Mouse (Mus musculus): ENCODE measurements around the gene Tiam2. TPM values are rescaled to one million over a fixed set of nuclear protein-coding genes. Genes with fewer than 3 reads are reported as not detected.

The Tiam2 gene
- polyA plus RNA-seq, 1 experiment from 2014 or later, result 19.5 TPM

GRCm38 (mm10) chr17:3487721-3488601 lies 161.6 kb downstream of the Tiam2 start:
- ATAC-seq (ENCODE audit: insufficient number of reproducible peaks, insufficient read depth, low FRiP score, low TSS enrichment), result no peak
- no peak overlapping the region for H3K4me2 ChIP-seq (replicated peaks)

GRCm38 (mm10) chr17:3490216-3490895 lies 164.0 kb downstream of the Tiam2 start:
- 81% methylated on average over 11 of the region's 11 CpGs for WGBS
- H3K36me3 ChIP-seq, result 0 out of 2 replicates have a peak, but pooled peaks cover 4% of the 10 kb centered on the region
- H3K4me2 ChIP-seq (replicated peaks), result no peak overlapping the region
- no peaks in the 10 kb centered on the region for H3K27me3 ChIP-seq
- no peak overlapping the region for H3K27ac ChIP-seq
- H3K9ac ChIP-seq, result no peak overlapping the region
- no peaks in the 10 kb centered on the region for H3K9me3 ChIP-seq
- no peak overlapping the region for H3K4me3 ChIP-seq
- no peaks in the 10 kb centered on the region for H3K4me1 ChIP-seq
- ATAC-seq (ENCODE audit: insufficient number of reproducible peaks, insufficient read depth, low FRiP score, low TSS enrichment), result no peak

More at GRCm38 (mm10) chr17:3487721-3488601, 161.6 kb downstream of the Tiam2 start:
- no peak overlapping the region for H3K27ac ChIP-seq
- H3K4me3 ChIP-seq, result no peak overlapping the region
- no peak overlapping the region for H3K9ac ChIP-seq
- 0 out of 2 replicates have a peak, but pooled peaks cover 4% of the 10 kb centered on the region for H3K36me3 ChIP-seq
- no peaks in the 10 kb centered on the region for H3K4me1 ChIP-seq
- no peaks in the 10 kb centered on the region for H3K9me3 ChIP-seq
- no peaks in the 10 kb centered on the region for H3K27me3 ChIP-seq
- 76% methylated on average over 12 of the region's 12 CpGs for WGBS

GRCm38 (mm10) chr17:3491065-3491464 lies 164.7 kb downstream of the Tiam2 start:
- Histone ChIP-seq H3K4me2 (replicated peaks) (no peak overlapping the region), H3K4me3 (no peak overlapping the region), H3K27ac (no peak overlapping the region), H3K27me3 (no peaks in the 10 kb centered on the region), H3K9ac (no peak overlapping the region), H3K4me1 (no peaks in the 10 kb centered on the region), H3K36me3 (0 out of 2 replicates have a peak, but pooled peaks cover 4% of the 10 kb centered on the region), H3K9me3 (no peaks in the 10 kb centered on the region)
- no peak for ATAC-seq (ENCODE audit: insufficient number of reproducible peaks, insufficient read depth, low FRiP score, low TSS enrichment)
- WGBS, result 67% methylated on average over 5 of the region's 5 CpGs

GRCm38 (mm10) chr17:3491667-3492066 lies 165.3 kb downstream of the Tiam2 start:
- H3K9ac ChIP-seq, result no peak overlapping the region
- H3K9me3 ChIP-seq, result no peaks in the 10 kb centered on the region
- H3K27ac ChIP-seq, result no peak overlapping the region
- H3K4me2 ChIP-seq (replicated peaks), result no peak overlapping the region
- H3K4me3 ChIP-seq, result no peak overlapping the region
- no peaks in the 10 kb centered on the region for H3K4me1 ChIP-seq
- 0 out of 2 replicates have a peak, but pooled peaks cover 4% of the 10 kb centered on the region for H3K36me3 ChIP-seq
- ATAC-seq (ENCODE audit: insufficient number of reproducible peaks, insufficient read depth, low FRiP score, low TSS enrichment), result no peak
- 91% methylated on average over 6 of the region's 6 CpGs for WGBS
- H3K27me3 ChIP-seq, result no peaks in the 10 kb centered on the region

- H3K27ac ChIP-seq, result no peak overlapping the region
- no peak overlapping the region for H3K9ac ChIP-seq
- no peak overlapping the region for H3K4me2 ChIP-seq (replicated peaks)
- no peaks in the 10 kb centered on the region for H3K9me3 ChIP-seq
- H3K27me3 ChIP-seq, result no peaks in the 10 kb centered on the region
- no peak for ATAC-seq (ENCODE audit: insufficient number of reproducible peaks, insufficient read depth, low FRiP score, low TSS enrichment)
- 35% methylated on average over 2 of the region's 2 CpGs for WGBS
- no peaks in the 10 kb centered on the region for H3K4me1 ChIP-seq
- H3K4me3 ChIP-seq, result no peak overlapping the region
- no peaks in the 10 kb centered on the region for H3K36me3 ChIP-seq
Measured at GRCm38 (mm10) chr17:3495576-3495975, 169.2 kb downstream of the Tiam2 start.

- no peaks in the 10 kb centered on the region for H3K27me3 ChIP-seq
- WGBS, result 89% methylated on average over 3 of the region's 3 CpGs
- no peak overlapping the region for H3K27ac ChIP-seq
- H3K9ac ChIP-seq, result no peak overlapping the region
- no peaks in the 10 kb centered on the region for H3K4me1 ChIP-seq
- no peaks in the 10 kb centered on the region for H3K36me3 ChIP-seq
- H3K4me2 ChIP-seq (replicated peaks), result no peak overlapping the region
- H3K9me3 ChIP-seq, result no peaks in the 10 kb centered on the region
- no peak overlapping the region for H3K4me3 ChIP-seq
- no peak for ATAC-seq (ENCODE audit: insufficient number of reproducible peaks, insufficient read depth, low FRiP score, low TSS enrichment)
Measured at GRCm38 (mm10) chr17:3496080-3496479, 169.7 kb downstream of the Tiam2 start.

- 29% methylated on average over 3 of the region's 3 CpGs for WGBS
- Histone ChIP-seq H3K9ac (no peak overlapping the region), H3K4me3 (no peak overlapping the region), H3K9me3 (no peaks in the 10 kb centered on the region), H3K4me2 (replicated peaks) (no peak overlapping the region), H3K27ac (no peak overlapping the region), H3K4me1 (no peaks in the 10 kb centered on the region), H3K27me3 (no peaks in the 10 kb centered on the region), H3K36me3 (no peaks in the 10 kb centered on the region)
- no peak for ATAC-seq (ENCODE audit: insufficient number of reproducible peaks, insufficient read depth, low FRiP score, low TSS enrichment)
Measured at GRCm38 (mm10) chr17:3498086-3498485, 171.7 kb downstream of the Tiam2 start.

- WGBS, result 90% methylated on average over 3 of the region's 3 CpGs
- H3K4me2 ChIP-seq (replicated peaks), result no peak overlapping the region
- H3K9ac ChIP-seq, result no peak overlapping the region
- H3K27ac ChIP-seq, result no peak overlapping the region
- no peaks in the 10 kb centered on the region for H3K27me3 ChIP-seq
- no peak overlapping the region for H3K4me3 ChIP-seq
- H3K4me1 ChIP-seq, result no peaks in the 10 kb centered on the region
- H3K9me3 ChIP-seq, result no peaks in the 10 kb centered on the region
- no peaks in the 10 kb centered on the region for H3K36me3 ChIP-seq
- no peak for ATAC-seq (ENCODE audit: insufficient number of reproducible peaks, insufficient read depth, low FRiP score, low TSS enrichment)
Measured at GRCm38 (mm10) chr17:3498580-3498979, 172.2 kb downstream of the Tiam2 start.

- Histone ChIP-seq H3K4me1 (no peaks in the 10 kb centered on the region), H3K27me3 (no peaks in the 10 kb centered on the region), H3K9me3 (no peaks in the 10 kb centered on the region), H3K36me3 (no peaks in the 10 kb centered on the region), H3K9ac (no peak overlapping the region), H3K4me2 (replicated peaks) (no peak overlapping the region), H3K27ac (no peak overlapping the region), H3K4me3 (no peak overlapping the region)
- ATAC-seq (ENCODE audit: insufficient number of reproducible peaks, insufficient read depth, low FRiP score, low TSS enrichment), result no peak
- WGBS, result 91% methylated on average over 8 of the region's 8 CpGs
Measured at GRCm38 (mm10) chr17:3499468-3499867, 173.1 kb downstream of the Tiam2 start.

GRCm38 (mm10) chr17:3500076-3500475 lies 173.7 kb downstream of the Tiam2 start:
- 92% methylated on average over 6 of the region's 6 CpGs for WGBS
- H3K9me3 ChIP-seq, result no peaks in the 10 kb centered on the region
- no peak overlapping the region for H3K27ac ChIP-seq
- no peaks in the 10 kb centered on the region for H3K4me1 ChIP-seq
- no peak for ATAC-seq (ENCODE audit: insufficient number of reproducible peaks, insufficient read depth, low FRiP score, low TSS enrichment)
- no peak overlapping the region for H3K4me2 ChIP-seq (replicated peaks)
- no peaks in the 10 kb centered on the region for H3K27me3 ChIP-seq
- no peaks in the 10 kb centered on the region for H3K36me3 ChIP-seq
- no peak overlapping the region for H3K4me3 ChIP-seq
- H3K9ac ChIP-seq, result no peak overlapping the region

GRCm38 (mm10) chr17:3500936-3501335 lies 174.6 kb downstream of the Tiam2 start:
- Histone ChIP-seq H3K4me2 (replicated peaks) (no peak overlapping the region), H3K36me3 (no peaks in the 10 kb centered on the region), H3K9ac (no peak overlapping the region), H3K9me3 (no peaks in the 10 kb centered on the region), H3K4me3 (no peak overlapping the region), H3K4me1 (no peaks in the 10 kb centered on the region), H3K27me3 (no peaks in the 10 kb centered on the region), H3K27ac (no peak overlapping the region)
- no peak for ATAC-seq (ENCODE audit: insufficient number of reproducible peaks, insufficient read depth, low FRiP score, low TSS enrichment)
- 83% methylated on average over 4 of the region's 4 CpGs for WGBS

- 83% methylated on average over 1 of the region's 1 CpGs for WGBS
- Histone ChIP-seq H3K4me2 (replicated peaks) (no peak overlapping the region), H3K4me1 (no peaks in the 10 kb centered on the region), H3K9ac (no peak overlapping the region), H3K36me3 (no peaks in the 10 kb centered on the region), H3K27me3 (no peaks in the 10 kb centered on the region), H3K9me3 (no peaks in the 10 kb centered on the region), H3K27ac (no peak overlapping the region), H3K4me3 (no peak overlapping the region)
- no peak for ATAC-seq (ENCODE audit: insufficient number of reproducible peaks, insufficient read depth, low FRiP score, low TSS enrichment)
Measured at GRCm38 (mm10) chr17:3505711-3506110, 179.3 kb downstream of the Tiam2 start.

All from embryonic facial prominence, embryonic 12.5 days (tissue).